Mouse (Mus musculus) limb, embryonic 15.5 days (tissue): ENCODE measurements at regions not wholly inside any gene's neighbourhood (a gene's known extent, or its start where the extent isn't known, plus 50 kb on each side); places are given as distances from the start of the nearest gene placed in this dataset.

ENCODE experiments used
- ATAC-seq: fragments of 200-750 bp; cut with Nextera tagmentation; 2 replicates; pipeline ENCODE4 v1.8.0; 2017; ENCODE audit warnings: low read depth, moderate TSS enrichment; ENCODE audit not compliant: insufficient number of reproducible peaks, low FRiP score, low TSS enrichment
- H3K27ac ChIP-seq: fragments of 300-500 bp; sonication (generic); 2 replicates; pipeline ENCODE4 v1.5.1; 2015; ENCODE audit warnings: moderate library complexity, mild to moderate bottlenecking, inconsistent platforms
- H3K27me3 ChIP-seq: fragments of 300-500 bp; sonication (generic); 2 replicates; pipeline ENCODE4 v1.6.1; 2015; ENCODE audit warnings: inconsistent platforms
- H3K36me3 ChIP-seq: fragments of 300-500 bp; sonication (generic); 2 replicates; pipeline ENCODE4 v1.6.1; 2015; ENCODE audit warnings: inconsistent platforms
- H3K4me1 ChIP-seq: fragments of 300-500 bp; sonication (generic); 2 replicates; pipeline ENCODE4 v1.6.1; 2015; ENCODE audit warnings: inconsistent platforms
- H3K4me2 ChIP-seq: fragments of 300-500 bp; sonication (generic); 2 replicates; pipeline ENCODE4 v1.6.1; 2015; ENCODE audit warnings: mild to moderate bottlenecking, inconsistent platforms
- H3K4me3 ChIP-seq: fragments of 300-500 bp; sonication (generic); 2 replicates; pipeline ENCODE4 v1.5.1; 2015; ENCODE audit warnings: mild to moderate bottlenecking, inconsistent platforms
- H3K9ac ChIP-seq: fragments of 300-500 bp; sonication (generic); 2 replicates; pipeline ENCODE4 v1.6.1; 2015; ENCODE audit warnings: inconsistent platforms
- H3K9me3 ChIP-seq: fragments of 300-500 bp; sonication (generic); 2 replicates; pipeline ENCODE4 v1.6.1; 2016; ENCODE audit warnings: inconsistent platforms
- WGBS: fragments of 180-500 bp; shearing (Covaris S2); methylation state at CpG from one replicate; pipeline ENCODE4 v1.1.7; 2015; 5-methylcytosine and 5-hydroxymethylcytosine counted together

DNA sequence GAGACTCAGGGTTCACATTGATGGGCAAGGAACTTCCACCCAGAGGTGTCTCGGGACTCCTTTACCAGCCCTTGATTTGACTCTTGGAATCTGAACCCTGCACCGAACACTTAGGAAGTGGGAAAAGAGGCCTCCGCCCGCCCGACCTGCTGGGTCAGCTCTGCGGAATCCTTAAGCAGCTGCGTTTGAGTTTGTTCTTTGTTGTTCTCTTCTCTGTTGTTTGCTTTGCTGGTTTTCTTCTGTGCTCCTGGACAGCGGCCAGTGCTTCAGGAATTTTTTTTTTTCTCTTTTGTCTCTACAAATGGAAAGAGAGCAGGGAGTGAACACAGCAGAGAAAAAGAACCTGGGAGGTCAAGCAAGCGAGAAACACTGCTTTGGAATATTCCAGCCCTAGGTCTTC is 55.1 kb upstream of the Habp2 start:
- no peak overlapping the region for H3K4me3 ChIP-seq
- H3K27me3 ChIP-seq: no peaks in the 10 kb centered on the region
- H3K27ac ChIP-seq: peak overlapping the region; percentile 12
- H3K4me2 ChIP-seq: no peak overlapping the region
- H3K4me1 ChIP-seq: peaks cover 5% of the 10 kb centered on the region; the same call in 1 of the 2 replicates
- WGBS: 54% methylated on average over 9 of the region's 9 CpGs
- no peaks in the 10 kb centered on the region for H3K36me3 ChIP-seq
- ATAC-seq: no peak
- no peak overlapping the region for H3K9ac ChIP-seq
- H3K9me3 ChIP-seq: no peaks in the 10 kb centered on the region

DNA sequence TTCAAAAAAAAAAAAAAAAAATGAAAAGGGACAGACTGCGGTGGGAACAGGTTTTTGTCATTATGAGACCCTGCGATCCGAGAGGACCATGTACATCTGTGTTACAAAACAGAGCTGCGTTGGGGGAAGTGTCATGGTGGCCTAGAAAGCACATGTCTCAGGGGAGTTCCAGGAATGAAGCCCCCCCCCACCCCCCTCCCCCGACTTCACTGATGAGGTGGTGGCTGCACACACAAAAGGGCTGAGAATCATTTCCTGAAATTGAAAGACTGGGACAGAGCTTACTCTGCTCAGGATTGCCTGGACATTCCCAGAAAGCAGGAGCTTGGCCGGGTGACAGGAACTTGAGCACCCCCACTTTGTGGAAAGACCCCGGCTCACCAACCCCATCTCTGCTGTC is 54.7 kb upstream of the Habp2 start:
- no peak overlapping the region for H3K4me3 ChIP-seq
- 41% methylated on average over 7 of the region's 7 CpGs for WGBS
- no peaks in the 10 kb centered on the region for H3K36me3 ChIP-seq
- H3K4me2 ChIP-seq: no peak overlapping the region
- H3K9me3 ChIP-seq: no peaks in the 10 kb centered on the region
- H3K4me1 ChIP-seq: peaks cover 5% of the 10 kb centered on the region; the same call in 1 of the 2 replicates
- H3K9ac ChIP-seq: no peak overlapping the region
- peak overlapping the region; percentile 12 for H3K27ac ChIP-seq
- no peaks in the 10 kb centered on the region for H3K27me3 ChIP-seq
- ATAC-seq: 0 out of 2 replicates have a peak, but pooled peaks have one; percentile 35

DNA sequence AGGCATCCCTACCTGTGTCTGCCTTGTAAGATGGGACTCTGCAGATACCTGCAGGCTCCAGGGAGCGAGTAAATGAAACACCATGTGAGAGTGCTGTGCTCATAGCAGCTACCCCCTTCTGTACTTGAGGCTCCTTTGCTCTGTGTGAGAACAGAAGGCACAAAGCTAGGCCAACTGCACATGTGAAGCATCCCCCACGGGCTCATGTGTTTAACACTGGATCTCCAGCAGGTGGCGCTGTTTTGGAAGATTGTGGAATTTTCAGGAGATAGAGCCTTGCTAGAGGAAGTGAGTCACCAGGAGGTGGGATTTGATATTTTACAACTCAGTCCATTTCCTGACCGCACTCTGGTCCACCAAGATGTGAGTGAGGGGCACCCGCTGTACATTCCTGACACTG is 54.0 kb upstream of the Habp2 start:
- no peaks in the 10 kb centered on the region for H3K36me3 ChIP-seq
- no peak overlapping the region for H3K27ac ChIP-seq
- H3K4me3 ChIP-seq: no peak overlapping the region
- H3K4me2 ChIP-seq: no peak overlapping the region
- H3K27me3 ChIP-seq: no peaks in the 10 kb centered on the region
- WGBS: 96% methylated on average over 5 of the region's 5 CpGs
- peaks cover 5% of the 10 kb centered on the region; the same call in 1 of the 2 replicates for H3K4me1 ChIP-seq
- H3K9ac ChIP-seq: no peak overlapping the region
- ATAC-seq: no peak
- H3K9me3 ChIP-seq: no peaks in the 10 kb centered on the region

DNA sequence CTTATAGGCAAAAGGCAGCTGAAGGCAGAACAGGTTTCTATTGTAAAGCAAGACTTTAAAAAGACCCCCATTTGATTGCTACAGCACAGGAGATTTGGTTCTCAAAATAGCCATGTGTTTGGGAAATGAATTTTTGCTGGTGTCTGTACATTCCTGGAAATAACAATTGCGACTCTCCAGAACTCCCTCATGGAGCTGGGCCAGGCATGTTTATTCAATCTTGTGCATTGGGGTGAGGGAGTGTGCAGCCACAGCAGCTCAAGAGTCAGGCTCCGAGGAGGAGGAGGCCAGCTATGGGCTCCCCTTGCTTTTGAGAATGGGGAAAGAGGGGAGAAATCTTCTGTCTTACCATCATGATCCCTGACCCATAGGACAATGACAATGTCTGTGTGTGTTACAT is 51.9 kb upstream of the Habp2 start:
- no peak for ATAC-seq
- Histone ChIP-seq H3K27ac (no peak overlapping the region), H3K4me2 (no peak overlapping the region), H3K4me1 (peaks cover 5% of the 10 kb centered on the region; the same call in 1 of the 2 replicates), H3K36me3 (no peaks in the 10 kb centered on the region), H3K27me3 (no peaks in the 10 kb centered on the region), H3K9ac (no peak overlapping the region), H3K4me3 (no peak overlapping the region), H3K9me3 (no peaks in the 10 kb centered on the region)
- WGBS: 20% methylated on average over 2 of the region's 2 CpGs
